Mouse (Mus musculus): ENCODE data around the gene Sec24d. TPM values are rescaled to one million over a fixed set of nuclear protein-coding genes. Genes with fewer than 3 reads are reported as not detected.
A peak's percentile ranks its signal among the peaks of the same experiment; 100 is the strongest.
"Not testable (repeated sequence)": the region's sequence is repeated elsewhere in the genome, so short reads cannot be mapped to it uniquely, and the experiment has no call there.

Gene Sec24d
- polyA plus RNA-seq, 1 experiment from 2014 or later = 70.1 TPM

- Histone ChIP-seq H3K4me3 (ENCODE audit: low read length) (no peak overlapping the region), H3K9ac (replicated peaks; ENCODE audit: low read length) (no peak overlapping the region), H3K27me3 (ENCODE audit: insufficient read depth, low read length) (no peaks in the 10 kb centered on the region), H3K27ac (ENCODE audit: low read length) (no peak overlapping the region), H3K4me2 (replicated peaks; ENCODE audit: low read depth, low read length) (no peak overlapping the region), H3K9me3 (ENCODE audit: low read length) (peaks cover 2% of the 10 kb centered on the region; the same call in 1 of the 2 replicates), H3K36me3 (ENCODE audit: insufficient read depth, low read length) (peaks cover 37% of the 10 kb centered on the region), H3K4me1 (ENCODE audit: insufficient read depth, low read length) (no peaks in the 10 kb centered on the region)
- 51% methylated on average over 6 of the region's 6 CpGs for WGBS
- ATAC-seq (ENCODE audit: low FRiP score, low TSS enrichment) = no peak
These were observed 76.4 kb downstream of the Sec24d start for GRCm38 (mm10) chr3:123343690-123344089.

DNA sequence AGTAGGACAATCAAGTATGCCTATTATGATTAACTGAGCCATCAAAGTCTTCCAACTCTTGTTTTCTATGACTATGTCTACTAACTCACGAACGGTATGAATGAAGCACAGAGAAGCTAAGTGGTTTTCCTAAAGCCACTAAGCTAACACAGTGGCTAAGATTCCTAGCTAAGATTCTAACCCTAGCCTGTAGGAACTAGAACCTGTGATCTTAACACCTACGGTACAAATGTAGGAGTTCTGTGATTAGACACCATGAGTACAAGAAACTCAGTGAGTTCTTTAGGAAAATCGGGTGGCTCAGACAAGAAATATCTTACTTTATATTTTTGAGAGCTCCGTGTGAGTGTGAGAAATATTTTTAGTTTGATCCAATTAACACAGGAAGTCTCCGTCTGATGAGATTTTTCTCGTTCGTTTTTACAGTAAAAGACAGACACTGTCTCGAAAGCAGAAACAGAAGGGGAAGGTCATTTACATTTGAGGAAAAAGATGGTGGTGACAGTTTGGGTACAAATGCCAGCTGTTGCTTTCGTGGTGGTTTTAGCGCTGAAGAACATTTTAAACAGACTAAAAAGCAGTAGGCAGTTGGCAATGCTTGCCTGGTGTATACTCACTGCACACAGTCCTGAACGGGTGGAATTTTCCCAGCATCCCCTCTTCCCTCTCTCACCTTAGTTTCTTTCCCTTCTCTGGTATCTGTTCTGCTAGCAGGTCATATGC lies 81.0 kb downstream of the Sec24d start:
- H3K36me3 ChIP-seq (ENCODE audit: insufficient read depth, low read length) = peaks cover 36% of the 10 kb centered on the region
- ATAC-seq (ENCODE audit: low FRiP score, low TSS enrichment) = no peak
- WGBS = 82% methylated on average over 12 of the region's 12 CpGs
- H3K4me2 ChIP-seq (replicated peaks; ENCODE audit: low read depth, low read length) = no peak overlapping the region
- H3K4me3 ChIP-seq (ENCODE audit: low read length) = no peak overlapping the region
- H3K27me3 ChIP-seq (ENCODE audit: insufficient read depth, low read length) = no peaks in the 10 kb centered on the region
- no peak overlapping the region for H3K27ac ChIP-seq (ENCODE audit: low read length)
- no peaks in the 10 kb centered on the region for H3K4me1 ChIP-seq (ENCODE audit: insufficient read depth, low read length)
- H3K9me3 ChIP-seq (ENCODE audit: low read length) = peaks cover 2% of the 10 kb centered on the region; the same call in 1 of the 2 replicates
- no peak overlapping the region for H3K9ac ChIP-seq (replicated peaks; ENCODE audit: low read length)

GRCm38 (mm10) chr3:123350602-123351001 lies 83.3 kb downstream of the Sec24d start:
- peaks cover 2% of the 10 kb centered on the region; the same call in 1 of the 2 replicates for H3K9me3 ChIP-seq (ENCODE audit: low read length)
- H3K9ac ChIP-seq (replicated peaks; ENCODE audit: low read length) = no peak overlapping the region
- no peak overlapping the region for H3K4me3 ChIP-seq (ENCODE audit: low read length)
- H3K4me2 ChIP-seq (replicated peaks; ENCODE audit: low read depth, low read length) = no peak overlapping the region
- no peaks in the 10 kb centered on the region for H3K27me3 ChIP-seq (ENCODE audit: insufficient read depth, low read length)
- no peak for ATAC-seq (ENCODE audit: low FRiP score, low TSS enrichment)
- no peak overlapping the region for H3K27ac ChIP-seq (ENCODE audit: low read length)
- peaks cover 39% of the 10 kb centered on the region for H3K36me3 ChIP-seq (ENCODE audit: insufficient read depth, low read length)
- 81% methylated on average over 8 of the region's 8 CpGs for WGBS
- no peaks in the 10 kb centered on the region for H3K4me1 ChIP-seq (ENCODE audit: insufficient read depth, low read length)

DNA sequence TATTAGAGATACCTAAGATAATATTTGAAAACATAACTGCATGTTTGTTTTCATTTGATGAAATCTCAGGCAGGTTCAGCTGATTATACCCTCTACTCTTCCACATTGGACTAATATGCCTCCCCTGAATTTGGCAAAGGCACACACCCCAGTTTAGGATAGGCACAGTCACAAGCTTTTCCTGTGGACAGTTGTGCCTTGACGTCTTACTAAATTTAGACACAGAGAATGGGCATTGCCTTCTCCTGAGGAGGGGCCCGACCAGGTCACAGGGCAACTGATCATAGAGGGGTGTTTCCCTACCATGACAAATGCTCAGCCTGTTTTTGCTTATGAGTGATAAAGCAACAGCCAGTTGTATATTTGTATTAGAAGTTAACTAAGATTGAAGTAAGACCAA lies 84.3 kb downstream of the Sec24d start:
- WGBS = 91% methylated on average over 2 of the region's 2 CpGs
- Histone ChIP-seq H3K9ac (replicated peaks; ENCODE audit: low read length) (no peak overlapping the region), H3K4me3 (ENCODE audit: low read length) (no peak overlapping the region), H3K27me3 (ENCODE audit: insufficient read depth, low read length) (no peaks in the 10 kb centered on the region), H3K36me3 (ENCODE audit: insufficient read depth, low read length) (peaks cover 33% of the 10 kb centered on the region), H3K9me3 (ENCODE audit: low read length) (peaks cover 1% of the 10 kb centered on the region; the same call in 1 of the 2 replicates), H3K4me2 (replicated peaks; ENCODE audit: low read depth, low read length) (no peak overlapping the region), H3K4me1 (ENCODE audit: insufficient read depth, low read length) (no peaks in the 10 kb centered on the region), H3K27ac (ENCODE audit: low read length) (no peak overlapping the region)
- no peak for ATAC-seq (ENCODE audit: low FRiP score, low TSS enrichment)

GRCm38 (mm10) chr3:123353183-123353582 lies 85.9 kb downstream of the Sec24d start:
- Histone ChIP-seq H3K9ac (replicated peaks; ENCODE audit: low read length) (no peak overlapping the region), H3K27me3 (ENCODE audit: insufficient read depth, low read length) (no peaks in the 10 kb centered on the region), H3K4me1 (ENCODE audit: insufficient read depth, low read length) (no peaks in the 10 kb centered on the region), H3K27ac (ENCODE audit: low read length) (no peak overlapping the region), H3K9me3 (ENCODE audit: low read length) (no peaks in the 10 kb centered on the region), H3K4me3 (ENCODE audit: low read length) (no peak overlapping the region), H3K36me3 (ENCODE audit: insufficient read depth, low read length) (peaks cover 32% of the 10 kb centered on the region), H3K4me2 (replicated peaks; ENCODE audit: low read depth, low read length) (no peak overlapping the region)
- no peak for ATAC-seq (ENCODE audit: low FRiP score, low TSS enrichment)
- WGBS = 77% methylated on average over 6 of the region's 6 CpGs

- 0 out of 2 replicates have a peak, but pooled peaks have one; percentile 27 for ATAC-seq (ENCODE audit: low FRiP score, low TSS enrichment)
- Histone ChIP-seq H3K4me3 (ENCODE audit: low read length) (no peak overlapping the region), H3K27me3 (ENCODE audit: insufficient read depth, low read length) (no peaks in the 10 kb centered on the region), H3K27ac (ENCODE audit: low read length) (no peak overlapping the region), H3K4me1 (ENCODE audit: insufficient read depth, low read length) (no peaks in the 10 kb centered on the region), H3K36me3 (ENCODE audit: insufficient read depth, low read length) (peaks cover 33% of the 10 kb centered on the region), H3K9me3 (ENCODE audit: low read length) (no peaks in the 10 kb centered on the region), H3K9ac (replicated peaks; ENCODE audit: low read length) (no peak overlapping the region), H3K4me2 (replicated peaks; ENCODE audit: low read depth, low read length) (no peak overlapping the region)
- 88% methylated on average over 12 of the region's 12 CpGs for WGBS
These were observed 86.4 kb downstream of the Sec24d start for GRCm38 (mm10) chr3:123353661-123354060.

DNA sequence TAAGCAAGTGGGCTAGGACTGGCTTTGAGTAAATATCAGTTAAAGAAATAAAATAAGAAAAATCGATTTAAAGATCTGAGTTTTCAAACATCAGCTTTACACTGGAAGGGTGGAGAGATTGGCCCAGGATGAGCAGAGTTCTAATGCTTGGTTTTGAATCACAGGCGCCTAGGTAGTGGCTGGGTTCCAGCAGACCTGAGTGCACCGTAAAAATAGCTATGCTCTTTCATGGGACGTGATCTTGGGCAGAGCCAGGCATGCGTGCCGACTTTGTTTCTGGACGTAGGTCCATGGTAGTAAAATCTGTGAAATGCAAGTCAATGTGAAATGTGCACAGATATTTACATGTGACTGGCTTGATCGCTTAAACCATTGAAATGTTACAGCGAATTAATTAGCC lies 87.1 kb downstream of the Sec24d start:
- Histone ChIP-seq H3K4me1 (ENCODE audit: insufficient read depth, low read length) (no peaks in the 10 kb centered on the region), H3K27ac (ENCODE audit: low read length) (no peak overlapping the region), H3K4me3 (ENCODE audit: low read length) (no peak overlapping the region), H3K9ac (replicated peaks; ENCODE audit: low read length) (no peak overlapping the region), H3K9me3 (ENCODE audit: low read length) (no peaks in the 10 kb centered on the region), H3K27me3 (ENCODE audit: insufficient read depth, low read length) (no peaks in the 10 kb centered on the region), H3K4me2 (replicated peaks; ENCODE audit: low read depth, low read length) (no peak overlapping the region), H3K36me3 (ENCODE audit: insufficient read depth, low read length) (peaks cover 33% of the 10 kb centered on the region)
- ATAC-seq (ENCODE audit: low FRiP score, low TSS enrichment) = no peak
- 86% methylated on average over 9 of the region's 9 CpGs for WGBS

DNA sequence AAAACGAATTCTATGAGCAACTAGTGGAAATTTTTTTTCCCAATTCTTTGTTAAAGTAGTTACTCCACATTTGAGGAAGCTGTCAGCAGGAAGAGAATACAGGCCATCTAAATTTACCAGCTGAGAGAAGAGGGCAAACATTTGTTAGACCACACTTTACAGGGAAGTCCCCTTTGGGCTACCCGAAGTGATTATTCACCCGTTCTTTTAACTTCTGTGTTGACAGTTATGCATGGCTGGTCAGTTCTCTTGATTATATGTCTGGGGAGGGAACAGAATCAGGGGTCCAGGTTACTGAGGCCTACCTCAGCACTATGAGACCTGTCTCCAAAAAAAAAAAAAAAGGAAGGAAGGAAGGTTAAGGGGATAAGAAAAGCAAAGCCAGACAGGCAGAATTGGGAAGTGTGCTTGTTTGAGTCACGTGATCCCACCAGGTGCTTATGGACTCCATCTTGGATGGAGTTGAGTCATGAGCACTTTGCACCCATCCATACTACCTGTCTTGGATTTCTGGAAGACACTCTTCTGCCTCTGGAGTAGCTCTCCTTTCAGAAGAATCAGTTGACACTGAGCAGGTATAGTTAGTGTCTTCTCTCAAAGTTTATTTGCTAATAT lies 89.2 kb downstream of the Sec24d start:
- peaks cover 37% of the 10 kb centered on the region for H3K36me3 ChIP-seq (ENCODE audit: insufficient read depth, low read length)
- H3K9me3 ChIP-seq (ENCODE audit: low read length) = no peaks in the 10 kb centered on the region
- H3K4me1 ChIP-seq (ENCODE audit: insufficient read depth, low read length) = no peaks in the 10 kb centered on the region
- no peak overlapping the region for H3K27ac ChIP-seq (ENCODE audit: low read length)
- WGBS = 57% methylated on average over 4 of the region's 4 CpGs
- H3K4me2 ChIP-seq (replicated peaks; ENCODE audit: low read depth, low read length) = no peak overlapping the region
- H3K27me3 ChIP-seq (ENCODE audit: insufficient read depth, low read length) = no peaks in the 10 kb centered on the region
- ATAC-seq (ENCODE audit: low FRiP score, low TSS enrichment) = no peak
- H3K4me3 ChIP-seq (ENCODE audit: low read length) = no peak overlapping the region
- no peak overlapping the region for H3K9ac ChIP-seq (replicated peaks; ENCODE audit: low read length)

DNA sequence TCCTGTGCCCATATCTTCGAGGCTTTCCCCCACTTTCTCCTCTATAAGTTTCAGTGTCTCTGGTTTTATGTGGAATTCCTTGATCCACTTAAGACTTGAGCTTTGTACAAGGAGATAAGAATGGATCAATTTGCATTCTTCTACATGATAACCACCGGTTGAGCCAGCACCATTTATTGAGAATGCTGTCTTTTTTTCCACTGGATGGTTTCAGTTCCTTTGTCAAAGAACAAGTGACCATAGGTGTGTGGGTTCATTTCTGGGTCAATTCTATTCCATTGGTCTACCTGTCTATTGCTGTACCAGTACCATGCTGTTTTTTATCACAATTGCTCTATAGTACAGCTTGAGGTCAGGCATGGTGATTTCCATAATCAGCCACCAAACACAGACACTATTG lies 99.6 kb downstream of the Sec24d start:
- H3K36me3 ChIP-seq (ENCODE audit: insufficient read depth, low read length) = peaks cover 56% of the 10 kb centered on the region
- not testable (repeated sequence) for H3K4me1 ChIP-seq (ENCODE audit: insufficient read depth, low read length); H3K9ac ChIP-seq (replicated peaks; ENCODE audit: low read length); H3K27me3 ChIP-seq (ENCODE audit: insufficient read depth, low read length); H3K27ac ChIP-seq (ENCODE audit: low read length); H3K4me2 ChIP-seq (replicated peaks; ENCODE audit: low read depth, low read length); H3K4me3 ChIP-seq (ENCODE audit: low read length); ATAC-seq (ENCODE audit: low FRiP score, low TSS enrichment); H3K9me3 ChIP-seq (ENCODE audit: low read length)
- 85% methylated on average over 2 of the region's 2 CpGs for WGBS

DNA sequence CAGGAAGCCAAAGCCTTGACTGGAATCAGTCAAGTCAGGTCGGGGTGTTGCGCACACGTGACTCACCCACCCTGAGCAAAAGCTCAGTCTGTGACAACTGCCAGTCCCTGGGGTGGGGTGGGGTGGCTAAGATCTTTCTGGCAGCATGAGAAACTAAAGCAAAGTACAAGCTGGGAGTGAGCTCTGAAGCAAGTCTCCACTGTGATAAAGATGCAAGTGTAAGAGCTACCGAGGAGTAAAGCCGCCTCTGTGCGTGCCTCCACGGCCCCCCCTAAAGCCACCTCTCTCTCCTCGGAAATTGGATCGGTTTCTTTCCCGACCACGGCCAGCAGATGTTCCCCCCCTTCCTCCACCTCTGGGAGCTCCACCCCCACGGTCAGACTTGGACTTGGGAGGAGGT lies 101.9 kb downstream of the Sec24d start:
- H3K27ac ChIP-seq (ENCODE audit: low read length) = no peak overlapping the region
- no peaks in the 10 kb centered on the region for H3K27me3 ChIP-seq (ENCODE audit: insufficient read depth, low read length)
- peaks cover 50% of the 10 kb centered on the region for H3K36me3 ChIP-seq (ENCODE audit: insufficient read depth, low read length)
- 78% methylated on average over 12 of the region's 12 CpGs for WGBS
- H3K9ac ChIP-seq (replicated peaks; ENCODE audit: low read length) = no peak overlapping the region
- H3K4me1 ChIP-seq (ENCODE audit: insufficient read depth, low read length) = no peaks in the 10 kb centered on the region
- ATAC-seq (ENCODE audit: low FRiP score, low TSS enrichment) = no peak
- no peak overlapping the region for H3K4me3 ChIP-seq (ENCODE audit: low read length)
- no peaks in the 10 kb centered on the region for H3K9me3 ChIP-seq (ENCODE audit: low read length)
- H3K4me2 ChIP-seq (replicated peaks; ENCODE audit: low read depth, low read length) = no peak overlapping the region

Data from kidney, embryonic 16.5 days (tissue).